Mouse (Mus musculus): ENCODE results near the gene Nr5a2. TPM values are rescaled to one million over a fixed set of nuclear protein-coding genes. Genes with fewer than 3 reads are reported as not detected.

The Nr5a2 gene
- 1.2 and 1.6 TPM in 2 replicates for total RNA-seq (2014; rRNA removed; ENCODE audit: low replicate concordance)
- 0.29 and 0.45 TPM in 2 replicates for polyA plus RNA-seq (2015; fragmentation: Nextera tagmentation; extraction: Ambion mirVana)

DNA sequence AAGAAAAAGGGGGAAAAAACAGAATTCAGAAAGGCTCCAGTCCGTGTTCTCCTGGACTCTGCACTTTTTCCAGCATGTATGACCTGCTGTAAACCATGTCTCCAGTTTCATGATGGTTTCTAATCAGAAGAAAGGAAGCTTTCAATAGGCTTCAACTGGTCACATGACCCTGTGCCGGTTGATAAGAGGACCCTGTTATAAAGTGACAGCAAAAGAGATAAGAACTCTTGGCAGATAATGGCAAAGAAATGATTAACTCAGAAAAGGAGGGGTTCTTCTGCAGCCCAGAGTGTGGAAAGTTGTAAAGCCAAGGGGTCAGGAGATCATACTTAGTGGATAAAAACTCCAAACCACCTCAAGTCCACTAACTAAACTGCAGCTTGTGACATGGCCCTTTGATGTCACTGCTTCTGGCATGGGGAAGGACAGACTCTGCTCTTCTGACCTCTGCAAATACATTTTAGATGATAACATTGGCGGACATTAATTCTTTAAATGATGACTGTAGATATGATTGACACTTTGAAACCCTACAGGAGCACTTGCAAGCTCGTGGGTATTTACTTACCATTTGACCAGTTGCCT is at the start of gene Nr5a2:
Nr5a2 (minus strand) TSS at position 21 of the 585 bp plus-strand sequence.
- Histone ChIP-seq H3K4me1 (ENCODE audit: control insufficient read depth, insufficient read depth) (no peaks in the 10 kb centered on the region), H3K4me2 (ENCODE audit: low read depth, low read length) (no peak within 1 kb of the TSS), H3K9me3 (replicated peaks; ENCODE audit: control insufficient read depth, low read length) (no peaks in the 10 kb centered on the region), H3K27me3 (ENCODE audit: control insufficient read depth, insufficient read depth, low read length) (peaks cover 16% of the 10 kb centered on the region), H3K36me3 (replicated peaks; ENCODE audit: control insufficient read depth, insufficient read depth, low read length) (no peaks in the 10 kb centered on the region), H3K27ac (ENCODE audit: low read depth) (no peak within 1 kb of the TSS), H3K9ac (replicated peaks; ENCODE audit: low read depth, low read length) (no peak within 1 kb of the TSS), H3K4me3 (ENCODE audit: low read depth, low read length) (no peak within 1 kb of the TSS)
- ATAC-seq (ENCODE audit: insufficient read depth, low read depth) = no peak
- TF ChIP-seq EP300 (IDR thresholded peaks at IDR 0.05; ENCODE audit: low read depth) (no peak), CTCF (IDR thresholded peaks at IDR 0.05; ENCODE audit: low read depth) (no peak)
- WGBS = 38% methylated on average over 4 of the region's 4 CpGs
- DNase-seq (ENCODE audit: low spot score) = no peak

DNA sequence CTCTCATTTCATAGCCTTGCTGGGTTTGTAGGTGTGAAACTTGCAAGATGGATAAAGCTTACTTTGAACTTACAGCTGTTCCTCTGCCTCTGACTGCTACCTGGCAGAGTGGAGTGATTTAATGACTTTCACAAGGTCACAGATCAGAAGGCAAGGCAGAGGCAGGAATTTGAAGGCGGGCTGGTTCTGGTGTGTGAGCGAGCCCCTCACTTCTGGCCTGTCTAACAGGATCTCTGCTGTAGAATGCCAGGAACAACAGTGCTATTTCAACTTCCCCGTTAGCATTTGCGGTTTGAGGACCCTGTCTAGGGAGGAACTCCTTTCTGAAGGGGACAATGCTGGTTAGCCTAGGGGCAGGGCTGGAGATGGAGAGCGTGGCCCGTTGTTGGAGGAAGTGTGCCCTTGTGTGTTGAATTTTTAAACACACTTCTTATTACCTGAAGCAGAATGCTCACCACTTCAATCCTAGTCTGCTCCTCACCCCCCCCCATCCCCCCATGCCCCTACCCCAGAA is 48.5 kb upstream of the Nr5a2 start:
- H3K4me1 ChIP-seq (ENCODE audit: control insufficient read depth, insufficient read depth) = 0 out of 2 replicates have a peak, but pooled peaks cover 3% of the 10 kb centered on the region
- H3K4me2 ChIP-seq (ENCODE audit: low read depth, low read length) = no peak overlapping the region
- ATAC-seq (ENCODE audit: insufficient read depth, low read depth) (no peak), DNase-seq (ENCODE audit: low spot score) (no peak)
- no peaks in the 10 kb centered on the region for H3K36me3 ChIP-seq (replicated peaks; ENCODE audit: control insufficient read depth, insufficient read depth, low read length)
- H3K9ac ChIP-seq (replicated peaks; ENCODE audit: low read depth, low read length) = no peak overlapping the region
- TF ChIP-seq CTCF (IDR thresholded peaks at IDR 0.05; ENCODE audit: low read depth) = no peak
- no peak for TF ChIP-seq EP300 (IDR thresholded peaks at IDR 0.05; ENCODE audit: low read depth)
- H3K4me3 ChIP-seq (ENCODE audit: low read depth, low read length) = no peak overlapping the region
- H3K9me3 ChIP-seq (replicated peaks; ENCODE audit: control insufficient read depth, low read length) = no peaks in the 10 kb centered on the region
- 53% methylated on average over 6 of the region's 6 CpGs for WGBS
- H3K27ac ChIP-seq (ENCODE audit: low read depth) = no peak overlapping the region
- H3K27me3 ChIP-seq (ENCODE audit: control insufficient read depth, insufficient read depth, low read length) = no peaks in the 10 kb centered on the region

- Histone ChIP-seq H3K27me3 (ENCODE audit: control insufficient read depth, insufficient read depth, low read length) (no peaks in the 10 kb centered on the region), H3K9me3 (replicated peaks; ENCODE audit: control insufficient read depth, low read length) (no peaks in the 10 kb centered on the region), H3K36me3 (replicated peaks; ENCODE audit: control insufficient read depth, insufficient read depth, low read length) (no peaks in the 10 kb centered on the region), H3K4me1 (ENCODE audit: control insufficient read depth, insufficient read depth) (no peaks in the 10 kb centered on the region), H3K27ac (ENCODE audit: low read depth) (no peak overlapping the region), H3K9ac (replicated peaks; ENCODE audit: low read depth, low read length) (no peak overlapping the region), H3K4me3 (ENCODE audit: low read depth, low read length) (no peak overlapping the region), H3K4me2 (ENCODE audit: low read depth, low read length) (no peak overlapping the region)
- ATAC-seq (ENCODE audit: insufficient read depth, low read depth) (no peak), DNase-seq (ENCODE audit: low spot score) (no peak)
- 80% methylated on average over 1 of the region's 1 CpGs for WGBS
- TF ChIP-seq EP300 (IDR thresholded peaks at IDR 0.05; ENCODE audit: low read depth) (no peak), CTCF (IDR thresholded peaks at IDR 0.05; ENCODE audit: low read depth) (no peak)
These were observed 43.6 kb upstream of the Nr5a2 start for GRCm38 (mm10) chr1:137003816-137004215.

DNA sequence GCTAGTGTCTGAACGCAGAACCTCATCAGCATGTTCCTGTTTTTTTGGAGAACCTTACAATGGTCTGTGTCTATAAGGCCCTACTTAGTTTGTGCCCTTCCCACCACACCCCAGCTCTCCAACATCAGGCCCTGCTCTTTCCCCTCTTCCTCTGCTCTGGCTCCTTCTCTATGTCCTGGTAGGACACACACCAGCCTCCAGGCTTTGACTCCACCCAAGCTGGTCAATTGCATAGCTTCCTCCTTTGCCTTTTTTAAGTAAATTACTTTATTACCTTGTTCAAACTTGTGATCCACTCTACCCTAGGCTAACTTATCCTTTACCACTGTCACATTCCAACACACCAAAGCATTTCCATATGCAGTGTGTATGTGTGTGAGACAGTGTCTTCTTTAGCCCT is 42.9 kb upstream of the Nr5a2 start:
- no peak overlapping the region for H3K9ac ChIP-seq (replicated peaks; ENCODE audit: low read depth, low read length)
- no peaks in the 10 kb centered on the region for H3K36me3 ChIP-seq (replicated peaks; ENCODE audit: control insufficient read depth, insufficient read depth, low read length)
- DNase-seq (ENCODE audit: low spot score) (no peak), ATAC-seq (ENCODE audit: insufficient read depth, low read depth) (no peak)
- H3K27me3 ChIP-seq (ENCODE audit: control insufficient read depth, insufficient read depth, low read length) = no peaks in the 10 kb centered on the region
- no peak overlapping the region for H3K4me2 ChIP-seq (ENCODE audit: low read depth, low read length)
- H3K4me1 ChIP-seq (ENCODE audit: control insufficient read depth, insufficient read depth) = no peaks in the 10 kb centered on the region
- 90% methylated on average over 1 of the region's 1 CpGs for WGBS
- no peak overlapping the region for H3K4me3 ChIP-seq (ENCODE audit: low read depth, low read length)
- no peaks in the 10 kb centered on the region for H3K9me3 ChIP-seq (replicated peaks; ENCODE audit: control insufficient read depth, low read length)
- TF ChIP-seq EP300 (IDR thresholded peaks at IDR 0.05; ENCODE audit: low read depth) = no peak
- no peak for TF ChIP-seq CTCF (IDR thresholded peaks at IDR 0.05; ENCODE audit: low read depth)
- no peak overlapping the region for H3K27ac ChIP-seq (ENCODE audit: low read depth)

GRCm38 (mm10) chr1:136991762-136992352 is 31.6 kb upstream of the Nr5a2 start:
- Histone ChIP-seq H3K27ac (ENCODE audit: low read depth) (no peak overlapping the region), H3K4me2 (ENCODE audit: low read depth, low read length) (no peak overlapping the region), H3K4me1 (ENCODE audit: control insufficient read depth, insufficient read depth) (no peaks in the 10 kb centered on the region), H3K4me3 (ENCODE audit: low read depth, low read length) (no peak overlapping the region), H3K9me3 (replicated peaks; ENCODE audit: control insufficient read depth, low read length) (no peaks in the 10 kb centered on the region), H3K27me3 (ENCODE audit: control insufficient read depth, insufficient read depth, low read length) (no peaks in the 10 kb centered on the region), H3K36me3 (replicated peaks; ENCODE audit: control insufficient read depth, insufficient read depth, low read length) (no peaks in the 10 kb centered on the region), H3K9ac (replicated peaks; ENCODE audit: low read depth, low read length) (no peak overlapping the region)
- WGBS = 75% methylated on average over 8 of the region's 8 CpGs
- ATAC-seq (ENCODE audit: insufficient read depth, low read depth) = no peak
- DNase-seq (ENCODE audit: low spot score) = no peak
- TF ChIP-seq EP300 (IDR thresholded peaks at IDR 0.05; ENCODE audit: low read depth) (no peak), CTCF (IDR thresholded peaks at IDR 0.05; ENCODE audit: low read depth) (no peak)

Data from heart, postnatal 0 days (tissue).